Mouse (Mus musculus) c-Kit-positive CD71-positive TER-119-positive erythroid progenitor cells, embryonic 14.5 days (primary cell): ENCODE data around the gene Olfm1.
A peak's percentile ranks its signal among the peaks of the same experiment; 100 is the strongest.

ENCODE experiments used
- DNase-seq: peaks from one replicate; pipeline ENCODE4 v3.0.0-alpha.2; 2013; ENCODE audit warnings: low spot score

Gene Olfm1

DNA sequence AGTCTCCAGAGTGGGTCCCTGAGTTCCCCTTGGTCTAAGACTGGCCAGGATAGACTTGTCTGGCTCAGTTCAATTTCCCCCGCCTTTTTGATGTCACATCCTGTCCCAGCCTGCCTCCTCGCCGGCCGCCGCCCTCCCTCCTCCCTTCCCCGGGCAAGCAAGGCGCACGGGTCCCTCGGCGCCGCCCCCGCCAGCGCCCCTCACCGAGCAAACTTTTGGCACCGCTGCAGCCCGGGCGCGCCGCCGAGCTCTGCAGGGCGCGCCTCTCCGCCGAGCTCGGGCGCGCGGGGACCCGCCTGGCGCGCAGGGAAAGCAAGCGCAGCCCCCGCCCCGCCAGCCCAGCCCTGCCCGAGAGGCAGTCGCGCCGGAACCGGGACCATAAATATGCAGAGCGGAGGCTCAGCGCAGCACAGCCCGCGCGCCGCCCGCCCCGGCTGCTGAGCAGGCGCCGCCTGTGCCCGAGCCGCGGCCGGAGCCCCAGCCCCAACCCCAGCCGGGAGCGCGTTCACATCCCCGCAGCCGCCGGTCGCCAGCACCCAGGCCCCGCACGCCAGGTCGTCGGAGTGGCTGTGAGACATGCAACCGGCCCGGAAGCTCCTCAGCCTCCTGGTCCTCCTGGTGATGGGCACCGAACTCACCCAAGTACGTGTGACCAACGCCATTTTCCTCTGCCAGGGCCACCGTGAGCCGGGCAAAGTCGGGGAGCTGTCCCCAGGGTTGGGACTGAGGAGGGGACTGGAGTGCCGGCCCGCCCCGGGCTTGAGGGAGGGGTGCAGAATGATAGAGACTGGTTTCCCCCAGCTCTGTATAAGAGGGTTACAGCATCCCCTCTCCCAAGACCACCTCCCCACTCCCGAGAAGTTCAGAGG is at the start of gene Olfm1:
TSS of gene Olfm1 (plus strand) at position 172 of the 869 bp plus-strand sequence.
- DNase-seq: no peak

DNA sequence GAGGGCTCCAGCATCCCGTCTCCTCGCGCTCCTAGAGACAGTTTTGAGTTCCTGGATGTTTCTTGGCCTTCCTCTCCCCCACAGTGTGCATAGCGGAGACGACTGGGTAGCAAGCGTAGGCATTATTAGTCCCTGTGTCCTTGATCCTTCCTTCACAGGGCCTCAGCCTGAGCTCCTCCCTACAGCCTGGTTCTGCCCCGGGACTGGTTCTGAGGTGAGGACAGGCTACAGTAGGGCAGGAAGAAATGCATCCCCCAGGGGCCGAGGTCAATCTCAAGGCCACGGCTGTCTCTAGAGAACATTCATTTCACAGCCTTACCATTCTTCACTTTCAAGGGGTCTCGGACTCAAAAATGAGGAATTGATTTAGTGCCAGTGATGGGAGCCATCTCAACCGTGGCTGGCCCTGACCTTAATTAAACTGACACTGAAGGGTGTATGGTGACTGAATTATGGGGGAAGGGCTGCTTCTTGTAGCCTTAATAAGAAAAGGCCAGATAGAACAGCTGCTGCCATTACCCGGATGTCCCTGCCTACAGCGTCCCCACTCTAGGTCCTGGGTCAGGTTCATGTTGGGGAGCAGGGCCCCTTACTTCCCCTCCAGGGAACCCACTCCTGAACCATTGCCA is 49.3 kb upstream of the Olfm1 start:
- no peak for DNase-seq

DNA sequence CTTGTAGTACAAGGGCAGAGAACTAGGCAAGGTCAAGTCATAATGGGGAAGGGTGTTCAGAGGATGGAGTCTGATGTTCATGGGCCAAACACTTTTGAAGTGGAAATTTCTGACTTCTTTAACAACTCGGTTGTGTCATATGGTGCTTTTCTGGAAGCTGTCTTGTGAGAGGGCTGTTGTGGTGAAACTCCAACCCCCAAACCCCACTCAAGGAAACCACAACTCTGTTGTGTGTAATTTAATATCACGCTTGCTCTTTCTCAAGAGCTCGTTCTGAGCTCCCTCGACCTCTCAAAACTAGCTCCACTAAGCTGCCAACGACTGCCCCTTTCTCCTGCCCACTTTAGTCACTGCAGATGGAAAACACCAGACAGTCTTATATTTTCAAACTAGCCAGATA is 47.1 kb upstream of the Olfm1 start:
- DNase-seq: no peak

DNA sequence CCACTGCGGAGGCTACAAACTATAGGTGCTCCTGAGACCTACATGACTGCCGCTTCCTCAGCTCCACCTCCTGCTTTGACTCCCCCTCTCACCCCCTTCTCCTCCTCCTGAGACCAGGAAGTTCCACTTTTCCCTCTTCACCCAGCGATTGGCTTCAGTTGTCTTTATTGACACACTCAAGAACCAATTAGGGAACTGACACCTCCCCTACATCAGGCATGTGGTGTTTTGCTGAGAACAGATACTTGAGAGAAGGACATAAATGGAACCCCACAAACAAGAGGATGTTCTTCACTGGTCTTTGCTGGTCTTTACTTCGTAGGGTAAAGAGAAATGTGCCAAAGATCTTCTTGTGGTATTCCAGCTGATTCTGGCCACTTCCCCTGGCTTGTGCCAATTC is 46.6 kb upstream of the Olfm1 start:
- no peak for DNase-seq

DNA sequence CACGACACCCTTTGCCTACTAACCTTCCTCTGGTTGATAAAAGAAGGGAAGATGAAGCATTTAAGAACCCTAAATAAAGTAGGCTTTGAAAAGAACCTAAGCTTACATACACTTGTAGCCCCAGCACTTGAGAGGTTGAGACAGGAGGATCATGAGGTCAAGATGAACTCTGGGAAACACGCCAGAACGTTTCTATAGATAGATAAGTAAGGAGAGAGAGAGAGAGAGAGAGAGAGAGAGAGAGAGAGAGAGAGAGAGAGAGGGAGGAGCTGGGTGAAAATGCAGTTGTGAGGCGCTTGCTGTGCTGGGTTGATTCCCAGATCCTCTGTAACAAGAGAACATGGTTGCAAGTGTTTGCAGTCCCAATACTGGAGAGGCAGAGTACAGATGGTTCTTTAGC is 46.1 kb upstream of the Olfm1 start:
- no peak for DNase-seq

DNA sequence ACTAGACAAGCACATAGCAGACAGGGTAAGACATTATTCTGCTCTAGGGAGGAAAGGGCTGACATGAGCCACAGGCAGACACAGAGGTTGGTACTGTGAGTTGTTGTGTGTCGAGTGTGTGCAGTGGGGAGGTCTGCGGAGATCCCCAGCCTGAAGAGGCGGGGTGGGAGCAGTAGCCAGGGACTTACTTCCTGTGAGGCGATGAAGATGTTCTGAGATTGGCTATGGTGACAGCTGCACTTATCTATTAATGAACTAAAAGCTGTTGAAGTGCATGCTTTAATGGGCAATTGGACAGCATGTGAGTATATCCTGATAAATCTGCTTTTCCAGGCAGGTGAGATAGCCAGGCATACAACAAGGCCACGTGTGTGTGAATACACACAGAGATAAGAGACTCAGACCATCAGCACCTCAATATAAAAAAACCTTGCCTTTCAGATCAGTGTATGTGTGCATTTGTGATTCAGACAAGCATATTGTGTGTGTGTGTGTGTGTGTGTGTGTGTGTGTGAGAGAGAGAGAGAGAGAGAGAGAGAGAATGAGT is 45.5 kb upstream of the Olfm1 start:
- no peak for DNase-seq

DNA sequence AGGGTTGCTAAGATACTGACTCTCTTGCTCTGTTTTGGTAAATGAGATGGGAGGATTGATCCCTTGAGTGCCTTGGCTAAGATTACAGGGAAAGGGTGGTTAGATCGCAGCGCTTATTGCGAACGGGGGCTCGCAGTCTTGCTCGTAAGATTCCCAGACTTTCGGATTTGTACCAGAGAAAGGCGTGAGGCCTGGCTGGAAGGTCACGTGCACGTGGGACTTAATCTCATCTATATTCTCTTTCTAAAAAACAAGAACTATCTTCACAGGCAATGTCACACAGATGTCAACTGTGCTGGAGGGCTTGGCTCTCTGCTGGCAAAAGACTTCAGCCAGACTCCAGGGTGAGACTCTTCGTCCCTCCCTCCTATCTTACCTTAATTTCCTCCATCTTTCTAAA is 43.1 kb upstream of the Olfm1 start:
- no peak for DNase-seq

DNA sequence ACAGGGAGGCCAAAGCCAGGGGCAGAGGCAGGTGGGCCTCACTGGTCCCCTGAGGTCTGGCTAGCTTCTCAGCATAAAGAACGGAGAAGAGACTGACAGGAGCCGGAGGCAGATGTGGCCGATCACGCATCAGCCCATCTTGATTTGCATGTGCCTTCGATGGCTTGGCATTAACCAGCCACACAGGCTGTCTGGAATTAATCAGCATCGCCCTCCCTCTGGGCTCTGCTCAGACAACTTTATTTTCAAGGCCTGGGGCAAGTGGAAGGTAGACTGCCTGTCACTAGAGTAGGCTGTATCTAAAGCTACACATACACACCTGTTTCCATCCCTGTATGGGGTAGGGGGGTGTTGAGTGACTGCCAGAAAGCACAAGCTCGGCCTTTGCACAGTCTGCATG is 32.2 kb upstream of the Olfm1 start:
- DNase-seq: no peak

DNA sequence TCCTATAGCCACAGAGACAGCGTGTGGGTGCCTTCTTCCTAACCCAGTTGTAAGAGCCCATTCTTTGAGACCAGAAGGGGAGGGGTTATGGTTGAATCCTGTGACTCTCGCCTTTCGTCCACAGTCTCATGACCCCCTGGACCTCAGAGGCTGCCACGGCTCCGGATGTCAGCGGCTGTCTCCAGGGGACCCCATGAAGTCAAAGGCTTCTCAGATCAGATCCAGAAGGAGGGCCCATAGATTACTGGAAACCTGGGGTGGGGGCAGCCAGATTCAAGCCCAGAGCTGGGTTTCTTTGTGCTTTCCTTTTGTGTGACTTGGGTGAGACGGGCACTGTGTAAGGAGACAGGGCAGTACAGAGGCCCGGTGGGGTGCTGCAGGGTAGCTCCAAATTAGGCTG is 27.2 kb upstream of the Olfm1 start:
- no peak for DNase-seq

DNA sequence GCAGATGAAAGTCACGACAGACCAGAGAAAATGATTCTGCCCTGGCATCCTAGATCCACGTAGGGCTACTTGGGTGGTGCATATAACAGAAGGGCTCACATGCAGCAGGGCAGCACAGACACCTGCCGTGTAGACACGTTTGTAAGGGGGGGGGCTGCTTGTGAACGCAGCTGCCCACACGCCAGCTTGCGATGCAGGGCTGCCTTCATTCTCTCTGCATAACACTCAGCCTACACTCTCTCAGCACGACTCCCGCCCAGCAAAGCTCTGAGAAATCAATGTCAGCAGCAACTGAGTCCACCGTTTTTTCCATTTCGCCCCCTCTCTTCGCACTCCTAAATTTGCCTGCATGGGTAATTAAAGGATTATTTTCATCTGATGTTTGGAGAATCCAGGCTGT is 23.5 kb upstream of the Olfm1 start:
- DNase-seq: no peak

DNA sequence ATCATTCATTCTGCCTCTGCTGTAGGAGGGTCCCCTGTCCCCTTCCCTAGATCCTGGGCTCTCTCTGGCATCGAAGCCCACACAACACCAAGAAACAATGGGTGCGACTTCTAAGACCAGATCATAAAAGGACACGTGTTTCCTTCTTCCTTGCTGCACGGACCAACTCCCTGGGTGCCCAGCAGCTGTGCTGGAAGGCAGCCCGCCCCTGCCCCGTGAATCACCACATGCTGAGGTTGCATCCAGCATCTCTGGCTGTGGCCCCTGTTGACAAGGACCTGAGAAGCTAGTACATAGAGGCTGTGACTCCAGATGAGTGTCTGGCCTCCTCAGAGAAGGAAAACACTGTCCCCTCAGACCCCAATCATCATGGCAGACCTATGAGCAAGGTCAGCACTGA is 20.8 kb upstream of the Olfm1 start:
- DNase-seq: no peak

DNA sequence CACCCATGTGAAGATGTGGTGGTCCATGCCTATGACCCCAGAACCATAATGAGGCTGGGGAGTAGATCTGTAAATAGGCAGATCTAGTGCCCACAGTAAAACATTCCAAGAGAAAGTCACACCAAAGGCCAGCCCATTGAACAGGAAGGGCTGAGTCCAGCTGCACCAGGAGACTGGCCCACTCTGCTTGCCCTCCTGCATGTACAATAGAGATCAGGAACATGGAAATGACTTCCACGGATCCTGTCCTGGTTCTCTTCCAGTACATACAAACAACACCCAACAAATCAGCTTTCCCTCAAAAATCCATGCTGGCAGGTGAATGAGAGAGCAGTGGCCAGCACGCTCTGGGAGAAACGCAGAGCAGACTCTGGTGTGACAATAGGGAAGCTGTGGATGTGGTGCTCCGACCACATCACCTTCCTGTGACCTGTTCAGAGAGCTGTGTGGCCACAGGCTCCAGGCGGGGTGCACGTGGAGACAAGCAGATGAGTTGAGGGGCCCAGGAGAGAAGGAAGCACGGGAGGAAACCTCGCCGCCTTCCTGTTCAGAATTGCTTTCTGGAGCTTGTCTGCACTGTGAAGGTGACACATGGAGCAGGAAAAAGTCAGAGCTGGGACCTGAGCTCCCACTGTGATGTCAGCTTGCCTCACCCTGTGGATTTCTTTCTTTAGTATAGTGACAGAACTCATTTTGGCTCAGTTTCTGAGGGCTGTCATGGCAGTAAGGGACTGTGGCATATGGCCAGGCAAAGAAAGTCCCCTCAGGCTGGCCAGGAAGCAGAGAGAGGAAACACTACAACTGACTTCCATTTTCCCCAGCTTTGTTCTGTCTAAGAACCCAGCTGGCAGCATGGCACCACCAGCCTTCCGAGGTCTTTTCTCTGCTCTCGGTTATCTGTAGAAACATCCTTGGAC is 19.3 kb upstream of the Olfm1 start:
- no peak for DNase-seq

DNA sequence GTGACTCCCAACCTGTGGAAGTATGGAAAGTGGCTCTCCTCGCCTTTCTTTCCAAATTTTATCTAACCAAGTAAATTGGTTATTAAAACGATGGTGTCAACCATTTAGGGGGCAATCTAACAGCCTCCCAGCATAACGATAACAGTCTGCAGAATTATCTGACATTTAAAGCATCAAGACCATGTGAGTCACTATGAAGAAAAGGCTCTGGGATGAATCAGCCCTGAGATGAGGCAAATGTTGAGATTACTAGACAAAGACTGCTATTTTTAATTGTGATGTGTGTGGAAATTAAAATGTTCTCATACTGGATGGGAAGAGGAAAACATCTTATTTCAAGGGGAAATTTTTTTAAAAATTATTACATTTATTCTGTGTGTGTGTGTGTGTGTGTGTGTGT is 18.4 kb upstream of the Olfm1 start:
- no peak for DNase-seq

DNA sequence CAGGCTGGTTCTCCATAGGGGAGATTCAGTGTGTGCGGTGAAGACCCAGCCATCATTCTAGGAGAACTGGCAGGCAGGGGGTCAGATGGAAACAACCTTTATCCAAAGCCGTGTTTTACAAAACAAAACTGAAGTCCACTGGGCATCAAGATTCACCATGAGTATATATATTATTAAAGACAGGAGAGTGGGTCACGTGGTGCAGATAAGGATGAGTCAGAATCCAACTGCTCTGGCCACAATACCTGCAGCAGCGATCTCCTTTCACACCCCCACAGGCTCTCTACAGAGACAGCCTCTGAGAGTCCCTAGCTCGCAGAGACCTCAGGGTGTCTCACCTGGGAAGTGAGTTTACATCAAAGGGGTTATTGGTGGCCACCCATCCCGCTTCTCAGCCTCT is 14.2 kb upstream of the Olfm1 start:
- no peak for DNase-seq

DNA sequence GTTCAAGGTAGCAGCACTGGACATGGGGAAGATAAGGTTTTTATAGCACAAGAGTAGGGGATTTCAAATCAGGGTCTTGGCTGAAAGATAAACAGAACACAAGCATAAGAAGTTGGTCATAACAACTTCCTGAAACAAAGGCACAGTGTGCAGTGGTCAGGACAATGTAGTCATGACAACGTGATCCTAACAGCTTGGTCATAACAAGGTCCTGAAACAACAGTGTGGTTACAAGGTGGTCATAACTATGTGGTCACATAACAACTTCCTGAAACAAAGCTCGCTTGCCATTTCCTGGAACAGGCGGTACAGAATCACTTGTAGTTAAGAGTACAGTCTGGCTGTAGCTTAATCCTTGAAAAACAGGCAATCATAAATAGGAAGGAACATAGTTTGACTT is 12.7 kb upstream of the Olfm1 start:
- no peak for DNase-seq

DNA sequence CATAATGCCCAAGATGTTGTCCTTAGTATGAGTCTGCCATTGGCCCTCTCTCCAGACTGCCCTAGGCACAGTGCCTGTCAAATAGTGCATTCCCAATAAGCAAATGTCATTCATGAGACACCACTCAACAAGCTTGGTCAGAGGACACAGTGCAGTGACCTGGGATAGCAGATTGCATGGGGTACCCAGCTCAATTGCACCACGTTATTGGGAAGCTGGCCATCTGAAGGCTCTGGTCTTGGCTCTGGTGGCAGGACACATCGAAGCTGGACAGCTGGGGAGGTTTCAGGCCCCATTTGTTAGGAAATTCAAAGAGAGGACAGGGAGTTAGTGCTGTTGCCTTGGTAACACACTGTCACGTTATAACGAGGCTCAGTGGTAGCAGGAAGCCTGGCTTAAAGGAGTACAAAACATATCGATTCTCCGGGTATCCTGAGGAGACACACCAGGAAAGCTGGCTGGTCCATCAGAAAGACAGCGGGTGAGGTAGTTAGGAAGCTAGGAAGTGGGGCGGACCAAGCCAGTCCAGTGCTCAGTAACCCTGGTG is 4.3 kb upstream of the Olfm1 start:
- no peak for DNase-seq

DNA sequence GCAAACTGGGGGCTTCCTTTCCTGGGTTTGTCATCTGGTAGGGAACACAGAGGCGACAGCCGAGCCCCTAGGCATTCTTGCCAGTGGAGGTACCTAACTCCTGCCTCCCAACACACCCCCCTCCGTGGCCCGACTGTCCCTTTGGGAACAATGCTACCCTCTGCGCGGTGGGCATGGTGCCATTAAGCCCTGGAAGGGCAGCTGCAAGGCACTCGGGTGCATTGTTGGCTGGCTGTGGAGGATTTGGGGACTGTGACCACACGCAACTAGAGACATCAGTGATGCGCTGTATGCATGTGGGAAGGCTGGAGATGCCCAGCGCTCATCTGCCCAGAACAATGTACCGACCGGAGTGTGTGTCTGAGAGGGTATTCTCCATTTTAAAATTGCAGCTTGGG is 897 bp downstream of the Olfm1 start:
- no peak for DNase-seq

DNA sequence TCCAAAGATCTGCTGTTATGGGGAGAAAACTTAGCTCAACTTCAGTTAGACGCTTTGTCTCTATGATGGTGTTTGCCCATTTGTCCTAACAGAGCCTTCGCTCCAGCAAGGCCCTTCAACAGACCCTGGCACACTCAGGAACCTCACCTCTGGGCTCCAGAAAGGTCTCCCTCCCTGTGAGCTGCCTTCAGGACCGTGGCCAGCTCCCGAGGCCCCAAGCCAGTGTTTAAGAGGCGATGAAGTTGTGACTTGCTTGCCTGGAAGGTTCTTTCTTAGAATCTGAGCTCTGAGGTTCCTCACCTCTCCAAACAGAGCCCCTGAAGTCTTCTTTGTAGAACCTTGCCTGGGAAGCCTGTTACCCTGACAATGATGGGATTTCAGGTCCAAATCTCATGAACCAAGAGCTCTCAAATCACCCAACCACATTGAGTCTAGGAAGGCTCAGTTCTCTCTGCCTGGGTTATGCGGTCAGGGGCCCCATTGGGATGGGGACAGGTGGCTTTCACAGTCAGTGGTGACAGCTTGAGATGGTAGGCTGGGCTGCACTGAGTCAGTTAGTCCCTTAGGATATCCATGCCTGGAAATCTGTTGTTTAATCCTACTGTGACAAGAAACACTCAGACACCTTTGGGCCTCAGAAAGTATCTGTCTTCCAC is 2.3 kb downstream of the Olfm1 start:
- no peak for DNase-seq

DNA sequence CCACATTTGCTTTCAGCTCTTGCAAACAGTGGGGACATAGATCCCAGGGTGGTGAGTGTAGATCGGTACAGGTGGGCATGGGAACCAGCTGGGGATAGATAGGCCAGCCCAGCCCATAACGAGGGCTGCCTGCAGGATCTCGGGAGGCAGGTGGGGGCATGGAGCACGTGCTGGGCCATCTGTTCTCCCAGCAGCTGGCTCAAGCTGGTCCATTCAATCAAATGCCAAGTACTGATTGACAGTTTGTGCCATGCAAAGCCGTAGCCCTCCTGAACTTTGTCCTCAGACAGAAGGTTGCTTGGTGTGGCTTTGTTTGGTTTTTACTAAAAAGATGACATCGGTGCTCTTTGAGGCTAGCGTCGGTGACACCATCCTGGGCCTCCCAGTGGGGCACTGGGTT is 2.9 kb downstream of the Olfm1 start:
- DNase-seq: no peak

DNA sequence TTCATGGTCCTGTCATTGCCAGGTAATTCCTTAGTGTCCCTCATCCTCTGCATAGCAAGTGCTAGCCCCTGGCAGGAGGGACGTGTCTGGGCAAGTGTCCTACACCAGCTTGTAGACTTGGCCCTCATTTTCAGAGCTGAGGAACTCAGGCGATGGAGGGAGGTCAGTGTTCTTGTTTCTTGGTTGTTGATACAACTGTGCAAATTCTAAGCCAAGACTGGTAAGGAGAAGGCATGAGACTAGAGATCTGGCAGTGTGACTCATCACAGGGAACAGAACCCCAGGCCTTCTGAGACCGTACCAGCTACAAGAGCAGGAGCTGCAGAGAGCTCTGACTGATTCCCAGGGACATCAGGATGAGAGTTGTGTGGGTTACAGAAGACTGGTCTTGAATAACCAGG is 8.6 kb downstream of the Olfm1 start:
- DNase-seq: no peak

DNA sequence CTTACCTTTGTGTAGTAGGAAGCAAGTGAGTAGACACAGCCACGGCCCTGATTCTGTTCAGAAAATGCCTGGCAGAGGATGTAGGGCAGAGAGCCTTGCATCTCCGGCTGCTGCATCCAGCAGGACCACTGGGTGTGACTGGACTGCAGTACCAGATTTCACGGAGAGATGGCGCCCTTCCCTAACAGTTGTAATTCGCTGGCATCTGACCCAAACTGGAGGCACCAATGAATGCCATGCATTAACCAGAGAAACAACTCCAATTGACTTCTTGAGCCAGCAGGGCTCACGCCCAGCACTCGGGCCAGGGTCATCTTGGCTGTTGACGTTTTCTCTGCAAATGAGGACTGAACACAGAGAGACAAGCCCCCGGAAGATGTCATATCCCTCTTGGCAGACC is 11.4 kb downstream of the Olfm1 start:
- peak; percentile 72 for DNase-seq
